Mouse (Mus musculus) layer of hippocampus, adult 2 months (tissue): ENCODE data around the gene Cyb561. TPM values are rescaled to one million over a fixed set of nuclear protein-coding genes. Genes with fewer than 3 reads are reported as not detected.

Experiments used
- DNase-seq, 2 experiments: peaks; one replicate each; pipeline ENCODE4 v3.0.0; 2022; ENCODE audit warnings: low spot score in 2 of 2
- H3K27ac ChIP-seq: fragments of 200-600 bp; 2 replicates; pipeline ENCODE4 v1.8.1; 2022
- H3K4me3 ChIP-seq: fragments of 200-600 bp; 2 replicates; pipeline ENCODE4 v1.8.1; 2022; ENCODE audit warnings: mild to moderate bottlenecking
- CTCF ChIP-seq: fragments of 200-600 bp; conservative IDR thresholded peaks from 2 replicates; pipeline ENCODE4 v1.8.1; 2022; ENCODE audit warnings: antibody characterized with exemption, mild to moderate bottlenecking, moderate library complexity
- long read RNA-seq, 2 experiments: library from polyadenylated mRNA; stranded (forward); transcript quantifications; one replicate each; pipeline ENCODE4 v2.0.0; 2021; ENCODE audit warnings: borderline mapping rate in 2 of 2
- total RNA-seq, 2 experiments: library from RNA; stranded (reverse); gene quantifications; 2 replicates each; pipeline ENCODE4 v1.2.3; 2021

Gene Cyb561
- 10 to 100 TPM; 47.3 to 49.6 TPM for total RNA-seq
- long read RNA-seq, experiment 1, transcript Cyb561-201 (6 exons, 2,741 nt), result major isoform, 21 of 70 reads
- long read RNA-seq, experiment 1, partial matches to known transcripts, result 8 of 70 reads
- long read RNA-seq, experiment 1, other reads (novel, unspliced or antisense), result 39 of 70 reads
- long read RNA-seq, experiment 2, transcript Cyb561-201 (6 exons, 2,741 nt), result major isoform, 41 of 98 reads
- long read RNA-seq, experiment 2, partial matches to known transcripts, result 6 of 98 reads
- long read RNA-seq, experiment 2, other reads (novel, unspliced or antisense), result 50 of 98 reads

- no peak for DNase-seq
- Histone ChIP-seq H3K4me3 (no peak within 1 kb of the TSS), H3K27ac (no peak within 1 kb of the TSS)
- no peak for TF ChIP-seq CTCF
These were observed at the start of gene Cyb561 for GRCm38 (mm10) chr11:105952911-105953386. Gene Cyb561, minus strand, starts transcription at chr11:105953336.

DNA sequence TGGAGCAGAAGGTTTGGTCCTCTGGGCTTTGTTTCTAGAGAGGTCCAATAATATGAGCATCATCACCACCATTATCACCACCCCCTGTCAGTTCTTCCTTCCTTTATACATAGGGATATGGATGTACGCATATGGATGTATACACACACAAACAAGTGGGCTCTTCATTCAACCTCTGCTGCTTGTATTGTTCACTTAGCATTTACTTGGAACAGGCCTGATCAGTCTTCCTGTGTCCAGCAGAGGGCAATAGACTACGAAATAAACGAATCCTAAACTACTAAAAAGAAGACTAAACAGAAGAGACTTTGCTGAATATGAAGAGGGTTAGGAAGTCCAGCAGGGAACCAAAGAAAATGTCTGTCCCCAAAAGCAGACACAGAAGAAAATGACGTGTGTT lies 48.6 kb upstream of the Cyb561 start:
- no peak overlapping the region for H3K27ac ChIP-seq
- peak; percentile 86 for TF ChIP-seq CTCF
- DNase-seq, result peak in 1 of 2 experiments; percentile 44
- no peak overlapping the region for H3K4me3 ChIP-seq

GRCm38 (mm10) chr11:106000062-106000461 lies 46.9 kb upstream of the Cyb561 start:
- no peak for DNase-seq
- TF ChIP-seq CTCF, result no peak
- H3K4me3 ChIP-seq, result no peak overlapping the region
- H3K27ac ChIP-seq, result no peak overlapping the region

DNA sequence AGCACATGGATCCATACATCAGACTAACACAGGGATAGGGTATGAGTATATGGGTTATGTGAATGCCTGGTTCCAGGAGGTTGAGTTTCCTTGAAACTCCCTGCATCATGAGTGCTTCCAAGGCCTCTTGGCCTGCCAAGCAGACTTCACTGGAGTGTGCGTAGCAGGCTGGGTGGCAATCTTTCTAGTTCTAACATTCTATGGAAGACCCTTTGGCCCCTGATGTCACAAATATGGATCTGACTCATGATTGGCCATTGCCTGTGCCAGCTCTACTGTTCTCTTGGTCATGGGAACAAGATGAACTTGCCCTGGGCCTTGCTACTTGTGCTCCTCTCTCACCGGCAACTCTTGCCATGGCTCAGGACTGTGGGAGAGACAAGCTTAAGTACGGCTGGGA lies 41.2 kb upstream of the Cyb561 start, which contains the start of gene Ace3:
Gene Ace3, plus strand, starts transcription at position 301 of the 400 bp plus-strand sequence.
- TF ChIP-seq CTCF, result no peak
- Histone ChIP-seq H3K27ac (no peak within 1 kb of the TSS), H3K4me3 (no peak within 1 kb of the TSS)
- DNase-seq, result no peak

GRCm38 (mm10) chr11:105990231-105990630 lies 37.1 kb upstream of the Cyb561 start:
- Histone ChIP-seq H3K4me3 (no peak overlapping the region), H3K27ac (no peak overlapping the region)
- no peak for DNase-seq
- no peak for TF ChIP-seq CTCF

DNA sequence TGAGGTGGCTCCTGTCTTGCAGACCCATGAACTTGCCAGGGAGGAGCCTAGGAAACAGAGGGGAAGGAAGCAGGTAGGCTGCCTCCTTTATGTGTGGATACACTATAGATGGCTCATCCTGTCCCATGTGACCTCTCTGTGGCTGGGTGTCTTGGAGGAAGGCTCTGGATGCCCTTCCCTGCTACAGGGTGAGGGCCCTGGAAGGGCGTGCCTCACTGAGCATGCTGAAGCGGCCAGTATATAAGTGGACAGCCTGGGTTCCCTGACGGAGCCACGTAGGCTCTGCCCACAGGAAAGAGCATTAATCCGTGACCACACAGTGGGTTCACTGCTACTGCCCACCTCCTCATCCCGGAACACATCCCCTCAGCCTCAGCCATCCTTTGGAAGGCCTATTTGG lies 36.3 kb upstream of the Cyb561 start:
- H3K27ac ChIP-seq, result no peak overlapping the region

DNA sequence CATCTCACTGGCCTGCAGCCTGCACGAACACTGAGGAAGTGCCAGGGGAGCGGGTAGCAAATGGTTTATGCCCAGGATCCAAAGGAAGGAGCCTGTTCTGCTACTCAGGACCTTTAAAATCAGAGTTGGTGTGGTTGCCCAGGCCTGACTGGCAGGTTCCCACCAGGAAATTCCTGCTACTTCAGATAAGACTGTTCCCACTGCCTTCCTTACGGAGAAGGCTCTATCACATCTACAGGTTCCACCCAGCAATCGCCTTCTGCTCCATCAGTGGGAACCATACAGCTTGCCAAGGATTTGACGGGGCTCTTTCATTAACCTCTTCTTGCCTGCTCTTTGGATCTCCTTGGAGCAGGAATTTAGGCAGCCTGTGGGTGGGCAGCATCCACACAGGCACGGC lies 34.3 kb upstream of the Cyb561 start:
- no peak for DNase-seq
- Histone ChIP-seq H3K4me3 (no peak overlapping the region), H3K27ac (no peak overlapping the region)
- no peak for TF ChIP-seq CTCF

More for the DNA sequence above, 36.3 kb upstream of the Cyb561 start:
- H3K4me3 ChIP-seq, result no peak overlapping the region
- TF ChIP-seq CTCF, result no peak
- DNase-seq, result no peak

DNA sequence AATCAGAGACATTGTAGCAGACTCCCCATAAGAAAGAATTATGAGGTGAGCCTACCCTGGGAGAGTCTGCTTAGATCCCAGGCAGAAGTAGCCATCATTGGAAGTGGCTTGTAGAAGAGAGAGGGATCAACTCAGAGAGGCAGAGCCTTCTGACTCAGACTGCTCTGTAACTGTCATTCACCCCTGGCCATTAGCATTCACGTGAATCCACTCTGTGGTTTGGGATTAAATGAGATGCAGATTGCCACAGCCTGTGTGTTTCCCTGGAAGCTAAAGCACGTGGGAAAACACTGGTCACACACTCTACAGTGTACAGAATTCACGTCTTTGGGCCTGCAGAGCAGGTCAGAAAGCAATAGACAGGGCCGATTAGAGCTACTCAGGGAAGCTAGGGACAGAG lies 31.3 kb upstream of the Cyb561 start:
- no peak for TF ChIP-seq CTCF
- Histone ChIP-seq H3K4me3 (no peak overlapping the region), H3K27ac (no peak overlapping the region)
- DNase-seq, result no peak

DNA sequence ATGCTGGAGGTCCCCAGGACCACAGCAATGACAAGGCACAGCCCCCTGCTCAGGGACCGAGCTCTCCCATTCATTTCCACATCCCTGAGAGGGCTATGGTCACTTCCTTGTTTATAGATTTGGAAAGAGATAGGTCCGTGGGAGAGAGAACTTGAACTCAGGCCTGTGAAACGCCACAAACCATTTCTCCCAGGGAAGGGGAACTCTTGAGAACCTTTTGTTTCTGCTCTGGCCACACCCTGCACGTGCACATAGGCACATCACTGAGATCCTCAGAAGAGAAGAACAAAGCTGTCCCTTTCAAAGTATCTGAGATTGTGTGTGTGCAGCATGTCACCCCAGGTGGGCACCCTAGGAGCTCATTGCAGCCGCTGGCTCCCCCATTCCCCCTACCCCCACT lies 25.5 kb upstream of the Cyb561 start:
- Histone ChIP-seq H3K4me3 (no peak overlapping the region), H3K27ac (no peak overlapping the region)
- no peak for TF ChIP-seq CTCF
- DNase-seq, result no peak

GRCm38 (mm10) chr11:105978232-105978631 lies 25.1 kb upstream of the Cyb561 start:
- no peak for DNase-seq
- no peak for TF ChIP-seq CTCF
- Histone ChIP-seq H3K4me3 (no peak overlapping the region), H3K27ac (no peak overlapping the region)

- no peak overlapping the region for H3K27ac ChIP-seq
- H3K4me3 ChIP-seq, result no peak overlapping the region
- TF ChIP-seq CTCF, result no peak
- no peak for DNase-seq
These were observed 22.5 kb upstream of the Cyb561 start for GRCm38 (mm10) chr11:105975636-105976035.

DNA sequence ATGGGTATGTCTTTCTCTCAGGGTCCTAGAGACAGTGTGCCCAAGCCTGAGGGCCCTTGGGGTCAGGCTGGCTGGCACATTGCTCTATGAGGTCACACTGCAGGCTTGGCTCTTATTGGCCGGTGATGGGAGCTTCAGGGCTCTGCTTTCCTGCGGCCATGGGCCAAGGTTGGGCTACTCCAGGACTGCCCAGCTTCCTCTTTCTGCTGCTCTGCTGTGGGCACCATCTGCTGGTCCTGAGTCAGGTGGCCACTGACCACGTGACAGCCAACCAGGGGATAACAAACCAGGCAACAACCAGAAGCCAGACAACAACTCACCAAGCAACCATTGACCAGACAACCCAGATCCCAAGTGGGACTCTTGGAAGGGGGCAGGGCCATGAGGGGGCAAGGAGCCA lies 21.9 kb upstream of the Cyb561 start:
- no peak for TF ChIP-seq CTCF
- Histone ChIP-seq H3K27ac (no peak overlapping the region), H3K4me3 (no peak overlapping the region)
- no peak for DNase-seq

GRCm38 (mm10) chr11:105974593-105974992 lies 21.5 kb upstream of the Cyb561 start:
- H3K4me3 ChIP-seq, result no peak overlapping the region
- no peak overlapping the region for H3K27ac ChIP-seq
- TF ChIP-seq CTCF, result no peak
- no peak for DNase-seq

GRCm38 (mm10) chr11:105969516-105969915 lies 16.4 kb upstream of the Cyb561 start:
- DNase-seq, result no peak
- TF ChIP-seq CTCF, result peak; percentile 72
- H3K27ac ChIP-seq, result no peak overlapping the region
- no peak overlapping the region for H3K4me3 ChIP-seq
